Mouse (Mus musculus) ovary, postnatal 36 days (tissue): ENCODE data around the gene Zfp879.

Source experiments
- DNase-seq: peaks from one replicate; pipeline ENCODE4 v3.0.0; 2022; ENCODE audit warnings: low spot score, mixed read lengths

Zfp879 gene

DNA sequence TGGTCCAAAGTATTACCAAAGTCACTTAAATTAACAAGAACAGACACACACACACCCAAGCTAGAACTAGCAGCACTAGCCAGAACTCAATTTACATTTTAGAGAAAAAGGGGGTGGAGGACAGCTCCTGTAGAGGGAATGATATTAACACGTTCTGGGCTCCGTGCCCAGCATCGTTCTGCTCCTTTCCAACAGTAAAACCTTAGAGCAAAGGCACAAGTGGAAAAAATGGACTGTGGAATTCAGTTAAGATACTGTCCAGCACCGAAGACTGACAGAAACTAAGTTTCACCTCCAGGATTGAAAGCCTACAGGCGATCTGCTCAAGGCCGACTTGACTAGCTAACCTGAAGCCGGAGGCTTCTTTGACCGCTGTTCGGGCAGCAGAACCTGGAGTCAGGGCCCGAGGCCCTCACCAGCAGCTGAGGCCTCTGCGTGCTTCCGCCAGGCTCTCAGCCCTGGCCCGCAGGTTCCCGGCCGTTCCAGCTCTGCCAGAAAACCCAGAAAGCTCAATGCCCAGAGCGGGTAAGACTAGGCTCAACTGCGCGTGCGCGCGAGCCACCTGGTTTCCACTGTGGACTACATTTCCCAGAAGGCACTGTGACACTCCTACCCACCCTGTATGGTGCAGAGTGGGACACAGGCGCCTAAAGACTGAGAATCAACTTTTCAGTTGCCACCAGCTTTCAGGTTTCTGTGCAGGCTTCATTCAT, at the start of gene Zfp879:
Gene Zfp879 (minus strand): TSS at position 530 of the 713 bp plus-strand sequence.
- DNase-seq: peak; percentile 88

DNA sequence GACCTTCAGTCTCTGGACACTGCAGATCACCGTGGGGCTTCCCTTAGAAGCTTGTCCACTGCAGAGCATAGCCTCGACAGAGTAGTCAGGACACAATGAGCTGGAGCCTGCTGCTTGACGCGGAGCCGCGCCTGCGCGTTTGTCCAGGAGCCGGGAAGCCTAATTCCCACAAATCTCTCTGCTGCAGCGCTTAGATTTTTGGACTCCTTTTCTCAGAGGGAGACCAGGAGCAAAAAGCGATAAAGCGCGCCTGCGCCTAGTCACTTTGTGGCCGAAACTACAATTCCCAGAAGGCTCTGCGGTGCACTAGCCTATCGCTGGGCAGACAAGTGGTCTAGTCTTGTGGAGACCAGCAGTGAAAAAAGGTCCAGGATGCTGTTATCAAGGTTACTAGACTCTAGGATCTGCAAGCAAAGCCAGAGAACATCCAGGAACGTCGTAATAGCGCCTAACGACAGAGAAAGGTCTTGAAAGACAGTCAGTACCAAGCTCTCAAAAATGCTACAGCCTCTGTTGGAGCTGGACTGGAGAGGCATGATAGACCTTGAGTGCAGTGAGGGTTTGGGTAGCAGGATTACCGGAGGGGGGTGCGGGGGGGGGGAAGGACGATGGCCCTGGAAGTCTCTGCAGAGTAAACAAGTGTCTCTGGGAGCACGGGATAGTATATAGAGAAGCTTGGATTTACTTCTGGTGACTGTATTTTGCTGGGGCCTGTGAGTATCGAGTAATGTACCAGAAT, 46.2 kb upstream of the Zfp879 start, which contains the start of gene Zfp454:
Gene Zfp454 (minus strand): TSS at position 262 of the 739 bp plus-strand sequence.
- DNase-seq: peak; percentile 84

DNA sequence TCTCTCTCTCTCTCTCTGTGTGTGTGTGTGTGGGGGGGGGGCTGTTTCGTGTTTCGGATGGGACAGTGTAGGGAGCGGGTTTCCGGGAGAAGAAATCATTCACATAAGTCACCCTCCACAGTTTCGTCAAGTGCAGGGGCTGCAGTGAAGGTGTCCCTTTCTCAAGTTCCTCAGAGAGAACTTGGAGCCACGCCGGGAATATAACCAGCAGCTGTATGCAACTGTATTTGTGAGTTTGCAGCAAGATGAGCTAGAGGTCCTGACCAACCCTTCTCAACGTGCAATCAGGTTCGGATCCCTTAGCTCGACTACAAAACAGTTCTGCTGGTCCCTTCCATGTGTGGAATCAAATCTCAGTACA, 45.6 kb upstream of the Zfp879 start:
- DNase-seq: no peak

DNA sequence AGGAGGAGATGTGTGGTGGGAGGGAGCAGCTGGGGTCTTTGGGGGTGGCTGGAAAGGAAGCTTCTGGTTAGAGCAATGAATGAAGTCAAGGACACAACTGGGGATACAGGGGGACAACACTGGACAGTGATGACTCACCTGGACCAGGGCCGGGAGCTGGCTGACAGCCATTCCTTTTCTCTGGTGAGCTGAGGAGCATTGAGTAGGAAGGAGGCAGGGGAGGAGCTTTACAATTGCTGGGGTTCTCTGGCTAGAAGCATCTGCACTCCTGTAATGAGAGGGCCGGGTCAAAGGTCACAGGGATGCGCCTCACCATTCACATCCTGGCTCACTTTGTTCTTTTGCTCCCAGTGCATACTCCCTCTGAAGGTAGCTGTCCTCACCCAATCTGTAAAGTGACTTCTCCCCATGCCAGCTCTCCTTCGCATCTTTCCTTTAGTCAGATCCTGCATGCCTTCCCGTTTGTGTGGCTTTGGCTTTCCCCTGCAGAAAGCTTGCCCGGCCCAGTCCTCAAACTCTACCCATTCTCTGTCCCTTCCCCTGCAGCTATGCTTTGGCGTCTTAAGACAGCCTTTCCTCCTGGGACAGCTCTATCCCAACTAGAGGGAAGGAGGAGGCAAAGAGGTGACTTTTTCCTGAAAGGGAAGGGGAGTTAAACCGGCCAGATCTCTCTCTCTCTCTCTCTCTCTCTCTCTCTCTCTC, 45.0 kb upstream of the Zfp879 start:
- DNase-seq: no peak

DNA sequence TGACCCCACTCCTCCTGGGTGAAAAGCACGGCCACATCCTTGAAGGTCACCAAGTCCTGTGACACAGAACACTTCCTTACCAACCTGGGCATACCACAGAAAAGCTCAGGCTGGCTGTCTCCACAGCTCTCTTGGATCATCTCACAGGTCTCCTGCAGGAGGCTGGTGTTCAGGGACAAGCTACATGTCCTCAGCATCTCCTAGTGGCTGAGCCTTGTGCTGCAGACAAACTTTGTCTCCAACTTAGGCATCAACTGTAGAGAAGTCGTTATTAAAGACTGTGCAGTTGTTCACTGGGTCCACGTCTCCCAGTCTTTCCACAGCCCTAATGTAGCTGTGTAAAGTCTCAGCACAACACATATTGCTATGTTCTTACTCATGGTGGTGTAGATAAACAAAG, 42.4 kb upstream of the Zfp879 start:
- DNase-seq: no peak

DNA sequence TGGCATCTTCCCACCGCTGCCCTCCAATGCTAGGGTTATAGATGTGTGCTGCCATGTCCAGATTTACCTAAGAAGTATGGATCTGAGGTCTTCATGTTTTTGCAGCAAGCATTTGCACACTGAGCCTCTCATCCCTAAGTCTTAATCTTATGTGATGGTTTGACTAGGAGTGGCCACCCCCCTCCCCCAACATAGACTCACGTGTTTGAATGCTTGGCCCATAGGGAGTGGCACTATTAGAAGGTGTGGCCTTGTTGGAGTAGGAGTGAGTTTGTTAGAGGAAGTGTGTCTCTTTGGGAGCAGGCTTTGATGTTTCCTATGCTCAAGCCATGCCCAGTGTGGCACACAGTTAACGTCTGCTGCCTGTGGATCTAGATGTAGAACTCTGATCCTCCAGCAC, 37.3 kb upstream of the Zfp879 start:
- DNase-seq: no peak

DNA sequence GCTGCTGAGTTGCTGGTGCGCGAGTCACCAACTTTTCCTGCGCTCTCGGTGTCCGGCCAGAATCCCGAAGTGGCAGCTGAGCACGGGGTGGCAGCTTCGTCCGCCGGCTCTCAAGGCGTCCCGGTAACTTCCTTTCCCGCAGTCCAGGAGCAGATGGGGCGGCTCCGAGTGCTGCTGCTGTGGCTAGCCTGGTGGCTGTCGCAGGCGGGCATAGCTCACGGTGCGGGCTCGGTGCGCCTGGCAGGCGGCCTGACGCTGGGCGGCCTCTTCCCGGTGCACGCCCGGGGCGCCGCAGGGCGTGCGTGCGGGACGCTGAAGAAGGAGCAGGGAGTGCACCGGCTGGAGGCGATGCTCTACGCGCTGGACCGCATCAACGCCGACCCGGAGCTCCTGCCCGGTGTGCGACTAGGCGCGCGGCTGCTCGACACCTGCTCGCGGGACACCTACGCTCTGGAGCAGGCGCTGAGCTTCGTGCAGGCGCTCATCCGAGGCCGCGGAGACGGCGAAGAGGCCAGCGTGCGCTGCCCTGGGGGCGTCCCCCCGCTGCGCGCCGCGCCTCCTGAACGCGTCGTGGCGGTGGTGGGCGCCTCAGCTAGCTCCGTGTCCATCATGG, 9.7 kb upstream of the Zfp879 start:
- DNase-seq: peak; percentile 14

DNA sequence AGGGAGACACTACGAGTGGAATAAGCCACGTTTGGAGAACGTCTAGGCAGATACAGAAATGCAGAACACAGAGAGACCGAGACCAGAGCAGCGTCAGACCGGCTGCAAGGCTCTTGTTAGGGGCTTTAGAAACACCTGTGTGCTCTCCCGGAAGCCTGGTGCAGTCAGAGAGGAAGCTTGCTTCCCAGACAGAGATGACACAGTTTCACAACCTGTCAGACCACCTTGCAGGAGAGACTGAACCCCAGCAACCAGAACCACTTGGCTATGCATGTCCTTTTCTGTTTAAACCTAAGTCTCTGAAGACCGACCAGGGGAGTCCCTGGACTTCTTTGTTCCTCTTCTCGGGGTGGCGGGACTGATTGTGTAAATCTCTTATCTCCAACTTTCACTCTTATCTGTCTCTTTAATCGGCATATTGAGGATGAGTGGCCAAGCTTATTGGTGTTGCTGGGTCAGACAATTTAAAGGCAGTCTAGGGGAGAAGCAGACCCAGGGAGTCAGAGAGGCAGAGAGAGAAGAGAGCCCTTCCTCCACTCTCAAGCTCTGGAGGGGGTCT, 8.9 kb upstream of the Zfp879 start, which contains the start of gene Grm6:
Gene Grm6 (plus strand): TSS at position 509 of the 559 bp plus-strand sequence.
- DNase-seq: no peak

DNA sequence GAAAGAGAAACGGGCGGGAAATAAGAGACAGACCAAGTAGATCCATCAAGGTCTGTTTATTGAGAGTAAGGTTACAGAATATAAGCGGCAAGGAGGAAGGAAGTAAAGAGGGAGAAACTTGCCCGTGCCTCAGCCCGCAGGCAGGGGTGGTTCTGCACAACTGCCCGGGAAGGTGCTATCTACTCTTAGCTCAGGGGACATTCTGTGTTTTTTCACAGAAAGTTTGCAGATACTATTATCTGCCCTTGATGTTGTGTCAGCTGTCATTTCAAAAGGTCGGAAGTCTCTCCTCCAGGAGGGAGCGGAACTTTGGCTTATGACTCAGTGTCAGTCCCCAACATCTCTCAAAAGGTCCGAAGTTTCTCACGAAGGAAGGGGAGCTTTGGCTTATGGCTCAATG, 8.0 kb upstream of the Zfp879 start:
- no peak for DNase-seq

DNA sequence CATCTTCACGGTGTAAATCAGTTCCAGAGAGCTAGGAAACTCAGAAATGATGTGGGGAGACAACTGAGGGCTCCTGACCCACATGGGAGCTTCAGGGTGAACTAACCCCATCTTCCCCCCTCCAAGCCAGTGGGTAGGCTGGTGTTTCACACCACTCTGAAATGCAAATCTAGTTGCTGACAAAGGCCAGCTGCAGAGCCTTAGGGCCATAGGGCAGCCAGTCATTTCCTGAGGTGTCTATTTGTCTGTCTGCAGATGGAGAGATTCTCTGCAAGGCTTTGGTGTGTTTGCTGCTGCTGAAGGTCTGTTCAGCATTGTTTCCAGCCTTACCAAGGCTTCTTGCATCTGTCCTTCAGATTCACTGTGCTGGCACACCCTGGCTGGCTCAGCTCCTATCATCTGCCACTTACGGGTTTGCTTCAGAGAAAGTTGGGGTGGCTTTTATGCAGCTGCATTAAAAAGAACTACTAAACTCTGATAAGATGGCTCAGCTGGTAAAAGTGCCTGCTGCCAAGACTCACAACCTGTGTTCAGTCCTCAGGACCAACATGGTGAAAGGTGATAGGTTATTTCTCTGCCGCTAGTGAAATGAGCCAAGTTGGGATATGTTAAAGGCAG, 7.3 kb upstream of the Zfp879 start:
- no peak for DNase-seq

DNA sequence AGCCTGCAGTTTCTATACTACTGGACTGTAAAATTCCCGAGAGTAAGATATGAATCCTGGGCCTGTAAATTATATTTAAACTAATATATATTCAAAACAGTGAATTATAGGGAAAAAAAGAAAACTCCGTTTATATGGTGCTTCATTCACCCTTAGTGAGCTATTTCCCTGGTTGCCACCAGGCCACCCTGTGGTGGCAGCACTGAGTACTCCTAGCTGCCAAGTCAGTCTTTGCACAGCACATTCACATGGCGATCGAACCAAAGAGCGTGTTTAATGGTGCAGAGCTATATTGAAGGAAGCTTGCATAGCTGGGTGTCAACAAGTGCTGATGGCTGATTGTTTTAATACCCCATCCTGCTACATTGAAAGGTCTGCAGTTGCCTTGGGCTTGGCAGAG, 5.7 kb upstream of the Zfp879 start:
- DNase-seq: no peak

DNA sequence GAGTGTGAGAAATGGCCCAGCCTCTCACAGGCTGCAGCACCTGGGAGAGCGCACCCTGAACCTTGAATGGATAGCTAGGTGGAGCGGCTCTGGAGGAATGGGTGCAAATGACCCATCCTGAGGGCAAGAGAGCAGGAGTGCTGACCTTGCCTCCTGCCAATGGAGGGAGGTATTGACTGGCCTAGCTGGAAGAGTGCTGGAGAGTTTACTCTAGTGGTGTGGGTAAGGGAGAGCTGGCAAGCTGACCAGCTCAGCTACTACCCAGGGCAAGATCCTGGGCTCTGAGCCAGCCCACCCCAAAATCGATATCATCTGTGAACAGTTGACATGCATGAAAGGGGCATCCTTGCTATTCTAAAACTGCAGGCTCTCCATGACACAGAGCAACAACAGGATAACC, 4.6 kb upstream of the Zfp879 start:
- no peak for DNase-seq

DNA sequence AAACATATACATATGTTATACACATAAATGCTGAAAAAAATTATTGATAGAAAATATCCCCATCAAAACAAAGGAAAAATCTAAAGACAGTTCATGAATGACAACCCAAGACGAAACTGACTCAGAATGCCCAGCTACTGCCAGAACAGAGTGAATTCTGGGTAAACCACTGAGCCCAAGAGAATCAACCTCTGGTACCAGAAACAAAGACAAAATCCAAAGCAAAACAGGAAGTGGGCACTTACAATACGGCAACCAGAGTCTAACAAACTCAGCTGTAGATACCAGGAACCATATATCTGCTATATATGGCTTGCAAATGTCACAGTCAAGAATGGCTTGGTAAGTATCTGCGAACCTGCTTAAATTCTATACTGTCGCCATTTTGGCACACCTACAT, 5.6 kb downstream of the Zfp879 start:
- DNase-seq: no peak

DNA sequence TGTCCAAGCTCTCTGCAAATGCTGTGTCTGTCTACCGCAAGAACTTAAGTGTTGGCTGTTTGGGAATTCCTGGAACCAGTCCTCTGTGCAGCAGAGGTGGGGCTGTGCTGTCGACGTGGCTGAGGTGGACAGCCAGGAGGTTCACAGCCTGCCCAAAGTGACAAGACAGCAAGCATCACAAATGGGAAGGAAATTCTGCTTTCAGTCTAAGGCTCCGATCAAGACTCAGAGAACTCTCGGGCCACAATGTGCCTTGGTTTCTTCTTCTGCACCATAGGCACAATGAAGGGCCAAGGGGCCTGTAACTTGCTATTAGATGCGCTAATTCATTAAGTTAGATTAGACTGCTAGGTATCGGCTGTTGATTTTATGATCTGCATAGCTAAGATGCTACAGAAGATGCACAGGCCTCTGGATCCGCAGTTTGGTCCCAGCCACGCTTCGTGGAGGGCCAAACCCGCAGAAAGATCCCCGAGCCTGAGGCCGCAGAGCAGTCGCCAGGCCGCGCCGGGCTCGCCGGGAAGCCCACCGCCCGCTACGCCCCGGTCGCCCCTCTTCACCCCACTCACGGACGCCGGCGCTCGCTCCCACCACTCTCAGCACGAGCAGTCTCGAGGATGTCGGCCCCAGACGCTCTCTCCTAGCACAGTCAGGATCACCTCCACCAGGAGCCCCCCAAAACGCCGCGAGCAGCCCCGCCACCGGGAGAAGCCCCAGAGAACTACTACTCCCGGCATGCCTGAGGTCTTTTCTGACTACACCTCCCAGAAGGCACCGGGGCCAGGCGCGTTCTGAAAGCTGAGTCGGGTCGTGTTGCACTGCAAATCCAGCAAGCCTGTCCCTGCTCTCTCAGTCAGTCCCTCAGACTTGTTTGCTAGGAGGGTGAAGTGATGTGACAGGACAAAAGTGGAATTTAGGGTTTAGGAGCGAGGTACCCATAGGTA, 14.1 kb downstream of the Zfp879 start, which contains the start of gene Zfp354c:
Gene Zfp354c (minus strand): TSS at position 715 of the 944 bp plus-strand sequence.
- DNase-seq: peak; percentile 81

DNA sequence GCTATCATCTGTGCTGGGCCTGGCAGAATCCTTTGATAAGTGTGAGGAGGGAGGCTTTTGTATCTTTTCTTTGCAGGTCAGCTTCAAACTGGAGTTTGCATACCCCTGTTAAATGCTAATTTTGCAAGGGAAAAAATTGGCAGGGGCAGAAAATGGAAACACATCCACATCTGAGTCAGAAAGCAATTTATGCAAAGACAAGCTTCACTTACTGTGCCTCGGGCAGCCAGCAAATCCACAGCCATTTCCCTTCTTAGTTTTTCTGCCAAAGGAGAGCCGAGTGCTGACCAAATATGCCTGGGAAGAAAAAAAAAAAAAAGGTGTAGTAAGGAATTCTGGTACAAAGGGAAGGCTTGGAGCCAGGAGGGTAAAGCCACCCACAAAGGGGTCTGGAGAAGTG, 15.1 kb downstream of the Zfp879 start:
- no peak for DNase-seq

DNA sequence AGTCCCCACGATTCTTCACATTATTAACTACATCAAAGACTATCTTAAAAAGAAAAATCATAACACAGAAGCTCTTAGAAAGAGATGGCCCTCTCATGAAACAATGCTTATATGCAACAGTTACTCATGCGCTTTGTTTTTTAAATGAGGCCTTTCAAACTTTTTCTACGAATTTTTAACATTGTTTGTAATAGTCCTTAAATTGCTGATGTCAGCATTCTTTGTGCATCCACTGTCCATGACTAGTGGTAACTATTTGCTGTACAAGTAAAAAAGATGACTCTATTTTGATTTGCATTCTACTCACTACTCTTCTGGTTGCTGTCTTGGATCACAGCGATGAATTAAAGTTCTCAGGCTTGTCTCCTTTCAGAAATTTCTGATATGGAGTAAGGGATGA, 27.1 kb downstream of the Zfp879 start:
- DNase-seq: no peak

DNA sequence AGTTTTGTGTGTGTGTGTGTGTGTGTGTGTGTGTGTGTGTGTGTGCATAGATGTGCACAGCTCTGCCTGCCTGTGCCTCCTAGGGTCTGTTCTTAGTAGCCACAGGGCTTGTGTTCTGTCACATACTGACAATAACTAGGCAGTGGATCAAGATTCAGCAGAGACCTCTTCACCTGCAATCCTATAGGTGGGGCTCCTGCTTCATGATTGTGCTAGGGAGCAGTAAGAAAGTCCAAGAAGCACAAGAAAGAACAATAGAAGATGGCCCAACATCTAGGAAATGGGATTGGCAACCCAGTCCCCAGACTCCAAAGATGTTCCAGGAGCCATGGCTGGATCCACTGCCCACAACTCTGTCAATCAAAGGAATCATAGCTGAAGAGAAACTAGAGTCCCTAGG, 42.5 kb downstream of the Zfp879 start:
- DNase-seq: no peak

DNA sequence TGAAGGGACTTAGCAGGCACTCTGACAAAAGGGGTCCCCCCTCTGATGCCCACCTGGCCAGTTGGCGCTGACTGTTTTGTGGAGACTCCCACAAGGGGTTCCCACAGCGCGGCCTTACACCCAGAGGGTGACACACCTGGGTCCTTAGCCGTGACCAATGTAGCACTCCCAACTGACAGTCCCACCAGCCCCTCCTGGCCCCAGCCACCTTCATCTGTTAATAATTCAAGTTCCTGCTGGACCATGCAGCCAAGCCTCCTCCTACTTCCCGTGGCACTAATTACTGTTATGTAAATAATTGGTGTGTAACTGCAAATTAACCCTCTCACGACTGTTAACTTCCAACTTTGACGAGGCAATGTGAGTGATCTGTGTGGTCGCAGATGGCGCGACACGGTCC, 43.7 kb downstream of the Zfp879 start:
- no peak for DNase-seq
